14 mouse cellular contexts compared by ENCODE assay signal in genomic region chr7:45819843-45820242, GRCm38 (mm10). TPM values are rescaled to one million over a fixed set of nuclear protein-coding genes. Genes with fewer than 3 reads are reported as not detected.
A peak's percentile ranks its signal among the peaks of the same experiment; 100 is the strongest.
DNase-seq lines count a peak whose midpoint lies in the region; ATAC-seq lines count a peak whose summit lies in the region.
"Had no signal": no experiment of that assay in that cellular context is flagged by ENCODE, and none has a peak within 500 bp of the region (broad histone marks: within the 10 kb centered on the region; RNA-seq: fewer than 3 reads in every experiment).

No protein-coding gene starts in this region.

- peak overlapping the region; percentile 43 for H3K4me2 ChIP-seq in heart, embryonic 14.5 days (ENCODE audit: low read length)
- H3K4me2 ChIP-seq in neural tube, embryonic 11.5 days (ENCODE audit: low read depth), result 0 out of 2 replicates have a peak overlapping the region, but pooled peaks have one; percentile 16
- H3K4me2 ChIP-seq in intestine, embryonic 16.5 days (ENCODE audit: low read depth, low read length), result peak overlapping the region; percentile 32
- peak overlapping the region; percentile 39 for H3K4me2 ChIP-seq in stomach, embryonic 16.5 days (ENCODE audit: low read depth, low read length)

- no peaks in the 10 kb centered on the region for H3K9me3 ChIP-seq in heart, embryonic 14.5 days (ENCODE audit: control insufficient read depth, low read length)
- H3K9me3 ChIP-seq in neural tube, embryonic 11.5 days (ENCODE audit: control insufficient read depth, low read length), result no peaks in the 10 kb centered on the region
- no peaks in the 10 kb centered on the region for H3K9me3 ChIP-seq in intestine, embryonic 16.5 days (ENCODE audit: control insufficient read depth, low read length)
- H3K9me3 ChIP-seq in stomach, embryonic 16.5 days (replicated peaks; ENCODE audit: control insufficient read depth, low read length), result no peaks in the 10 kb centered on the region

- H3K9ac ChIP-seq in heart, embryonic 14.5 days (ENCODE audit: low read length), result no peak overlapping the region
- H3K9ac ChIP-seq in neural tube, embryonic 11.5 days (ENCODE audit: low read length), result 0 out of 2 replicates have a peak overlapping the region, but pooled peaks have one; percentile 14
- H3K9ac ChIP-seq in intestine, embryonic 16.5 days (ENCODE audit: low read depth, low read length), result 0 out of 2 replicates have a peak overlapping the region, but pooled peaks have one; percentile 24
- no peak overlapping the region for H3K9ac ChIP-seq in stomach, embryonic 16.5 days (ENCODE audit: low read length)
- H3K9ac ChIP-seq: liver, embryonic 14.5 days had no signal

- no peak for DNase-seq in heart, postnatal 4 days
- no peak for DNase-seq in neural tube, embryonic 11.5 days (ENCODE audit: low spot score)
- no peak for DNase-seq in neural tube, embryonic 10.5 days (ENCODE audit: extremely low spot score, low spot score)
- DNase-seq in adipocyte (ENCODE audit: low spot score), result no peak
- no peak for DNase-seq in cerebellum, postnatal 25 days
- DNase-seq: cerebellum, adult 11 months; kidney, postnatal 14 days; spleen, adult 18-20 months; thymus, postnatal 4 days had no signal

- peaks cover 6% of the 10 kb centered on the region; the same call in 1 of the 2 replicates for H3K27me3 ChIP-seq in heart, embryonic 14.5 days (ENCODE audit: control insufficient read depth, insufficient read depth, low read length)
- H3K27me3 ChIP-seq in neural tube, embryonic 11.5 days (ENCODE audit: control insufficient read depth, insufficient read depth, low read length), result no peaks in the 10 kb centered on the region
- no peaks in the 10 kb centered on the region for H3K27me3 ChIP-seq in intestine, embryonic 16.5 days (replicated peaks; ENCODE audit: control insufficient read depth, insufficient read depth, low read length)
- no peaks in the 10 kb centered on the region for H3K27me3 ChIP-seq in stomach, embryonic 16.5 days (ENCODE audit: control insufficient read depth, insufficient read depth, low read length)

- WGBS in heart, embryonic 14.5 days, result 5% methylated on average over 25 of the region's 25 CpGs
- 9% methylated on average over 25 of the region's 25 CpGs for WGBS in neural tube, embryonic 11.5 days
- 11% methylated on average over 25 of the region's 25 CpGs for WGBS in intestine, embryonic 16.5 days
- WGBS in stomach, embryonic 16.5 days, result 18% methylated on average over 25 of the region's 25 CpGs

- H3K4me3 ChIP-seq in heart, embryonic 14.5 days (ENCODE audit: control insufficient read depth in 1 of 2, insufficient read depth in 1 of 2, low read depth in 1 of 2, low read length in 2 of 2), result peak overlapping the region; percentile 1 to 12; a peak in 2 of 4 replicates
- no peak overlapping the region for H3K4me3 ChIP-seq in neural tube, embryonic 11.5 days (ENCODE audit: low read depth, low read length)
- no peak overlapping the region for H3K4me3 ChIP-seq in intestine, embryonic 16.5 days (ENCODE audit: low read length)
- peak overlapping the region; percentile 13 for H3K4me3 ChIP-seq in stomach, embryonic 16.5 days (replicated peaks; ENCODE audit: low read length)

- no peak for ATAC-seq in heart, embryonic 14.5 days (ENCODE audit: insufficient number of reproducible peaks, insufficient read depth, low FRiP score, low read depth)
- no peak for ATAC-seq in neural tube, embryonic 11.5 days (ENCODE audit: insufficient read depth, low FRiP score, low TSS enrichment)
- ATAC-seq in intestine, embryonic 16.5 days, result peak; percentile 27; the same call in 1 of the 2 replicates
- no peak for ATAC-seq in stomach, embryonic 16.5 days (ENCODE audit: insufficient read depth, low FRiP score)

- peaks cover 4% of the 10 kb centered on the region in 2 experiments; a peak in 2 of 4 replicates for H3K4me1 ChIP-seq in heart, embryonic 14.5 days (ENCODE audit: control insufficient read depth in 2 of 2, insufficient read depth in 2 of 2, low read length in 2 of 2)
- H3K4me1 ChIP-seq in neural tube, embryonic 11.5 days (ENCODE audit: control insufficient read depth, insufficient read depth, low read length), result peaks cover 4% of the 10 kb centered on the region
- H3K4me1 ChIP-seq in intestine, embryonic 16.5 days (ENCODE audit: control insufficient read depth, insufficient read depth, low read length), result peaks cover 5% of the 10 kb centered on the region
- H3K4me1 ChIP-seq in stomach, embryonic 16.5 days (ENCODE audit: control insufficient read depth, insufficient read depth, low read length), result peaks cover 5% of the 10 kb centered on the region

- H3K27ac ChIP-seq in heart, embryonic 14.5 days (replicated peaks in 1 of 2; ENCODE audit: control insufficient read depth in 1 of 2, insufficient read depth in 1 of 2, low read depth in 2 of 2, low read length in 2 of 2), result no peak overlapping the region
- H3K27ac ChIP-seq in neural tube, embryonic 11.5 days (ENCODE audit: low read depth, low read length), result no peak overlapping the region
- H3K27ac ChIP-seq in intestine, embryonic 16.5 days (ENCODE audit: low read length), result no peak overlapping the region
- no peak overlapping the region for H3K27ac ChIP-seq in stomach, embryonic 16.5 days (ENCODE audit: low read length)
- H3K27ac ChIP-seq: liver, embryonic 14.5 days had no signal

- peaks cover 21% of the 10 kb centered on the region for H3K36me3 ChIP-seq in heart, embryonic 14.5 days (ENCODE audit: control insufficient read depth, insufficient read depth, low read length)
- peaks cover 3% of the 10 kb centered on the region; the same call in 1 of the 2 replicates for H3K36me3 ChIP-seq in neural tube, embryonic 11.5 days (ENCODE audit: control insufficient read depth, insufficient read depth, low read length)
- H3K36me3 ChIP-seq in intestine, embryonic 16.5 days (ENCODE audit: control insufficient read depth, insufficient read depth, low read length), result peaks cover 6% of the 10 kb centered on the region
- H3K36me3 ChIP-seq in stomach, embryonic 16.5 days (ENCODE audit: control insufficient read depth, insufficient read depth, low read length), result peaks cover 6% of the 10 kb centered on the region; the same call in 1 of the 2 replicates

RNA-seq across cellular contexts. Expression of gene Kcnj14, which starts 4.7 kb away (rescaled TPM):
- 0.26 and 0.78 TPM in 2 replicates for polyA plus RNA-seq in heart, embryonic 14.5 days (2014; fragmentation: Nextera tagmentation; extraction: Ambion mirVana)
- under 1 TPM; 0.34 to 0.38 TPM for total RNA-seq in heart, postnatal 4 days (2021)
- 0.88 and 1.4 TPM in 2 replicates for polyA plus RNA-seq in neural tube, embryonic 11.5 days (2014; fragmentation: Nextera tagmentation; extraction: Ambion mirVana)
- 0.65 and 0.78 TPM in 2 replicates for polyA plus RNA-seq in intestine, embryonic 16.5 days (2015; fragmentation: Nextera tagmentation; extraction: Ambion mirVana)
- 0.91 and 0.98 TPM in 2 replicates for polyA plus RNA-seq in stomach, embryonic 16.5 days (2015; fragmentation: Nextera tagmentation; extraction: Ambion mirVana)

RNA-seq across cellular contexts. Expression of gene Cyth2, which starts 5.5 kb away (rescaled TPM):
- polyA plus RNA-seq in heart, embryonic 14.5 days (2014; fragmentation: Nextera tagmentation; extraction: Ambion mirVana), result 88.6 and 89.7 TPM in 2 replicates
- 100 to 1,000 TPM; 105 to 107 TPM for total RNA-seq in heart, postnatal 4 days (2021)
- 223 and 239 TPM in 2 replicates for polyA plus RNA-seq in neural tube, embryonic 11.5 days (2014; fragmentation: Nextera tagmentation; extraction: Ambion mirVana)
- 77.1 and 78.2 TPM in 2 replicates for polyA plus RNA-seq in intestine, embryonic 16.5 days (2015; fragmentation: Nextera tagmentation; extraction: Ambion mirVana)
- polyA plus RNA-seq in stomach, embryonic 16.5 days (2015; fragmentation: Nextera tagmentation; extraction: Ambion mirVana), result 75.6 and 82.6 TPM in 2 replicates

RNA-seq across cellular contexts. Expression of gene Grwd1, which starts 10.9 kb away (rescaled TPM):
- polyA plus RNA-seq in heart, embryonic 14.5 days (2014; fragmentation: Nextera tagmentation; extraction: Ambion mirVana), result 33.5 and 36.2 TPM in 2 replicates
- 10 to 100 TPM; 19.3 to 19.9 TPM for total RNA-seq in heart, postnatal 4 days (2021)
- 69.8 and 76.5 TPM in 2 replicates for polyA plus RNA-seq in neural tube, embryonic 11.5 days (2014; fragmentation: Nextera tagmentation; extraction: Ambion mirVana)
- polyA plus RNA-seq in intestine, embryonic 16.5 days (2015; fragmentation: Nextera tagmentation; extraction: Ambion mirVana), result 57.0 and 63.0 TPM in 2 replicates
- 50.3 and 53.7 TPM in 2 replicates for polyA plus RNA-seq in stomach, embryonic 16.5 days (2015; fragmentation: Nextera tagmentation; extraction: Ambion mirVana)

RNA-seq across cellular contexts. Expression of gene Sult2b1, which starts 35.4 kb away (rescaled TPM):
- polyA plus RNA-seq in heart, embryonic 14.5 days (2014; fragmentation: Nextera tagmentation; extraction: Ambion mirVana), result 0.30 and 0.81 TPM in 2 replicates
- total RNA-seq in heart, postnatal 4 days (2021), result not detected
- polyA plus RNA-seq in neural tube, embryonic 11.5 days (2014; fragmentation: Nextera tagmentation; extraction: Ambion mirVana), result 1.1 and 1.8 TPM in 2 replicates
- polyA plus RNA-seq in intestine, embryonic 16.5 days (2015; fragmentation: Nextera tagmentation; extraction: Ambion mirVana), result 3.9 and 4.8 TPM in 2 replicates
- 32.7 and 46.5 TPM in 2 replicates for polyA plus RNA-seq in stomach, embryonic 16.5 days (2015; fragmentation: Nextera tagmentation; extraction: Ambion mirVana)
- total RNA-seq: neutrophil, adult 5-6 weeks had no signal

RNA-seq across cellular contexts. Expression of gene Lmtk3, which starts 36.3 kb away (rescaled TPM):
- 0.31 and 1.1 TPM in 2 replicates for polyA plus RNA-seq in heart, embryonic 14.5 days (2014; fragmentation: Nextera tagmentation; extraction: Ambion mirVana)
- under 1 TPM; 0.10 to 0.16 TPM for total RNA-seq in heart, postnatal 4 days (2021)
- polyA plus RNA-seq in neural tube, embryonic 11.5 days (2014; fragmentation: Nextera tagmentation; extraction: Ambion mirVana), result 3.8 and 4.3 TPM in 2 replicates
- 0.47 and 0.51 TPM in 2 replicates for polyA plus RNA-seq in intestine, embryonic 16.5 days (2015; fragmentation: Nextera tagmentation; extraction: Ambion mirVana)
- polyA plus RNA-seq in stomach, embryonic 16.5 days (2015; fragmentation: Nextera tagmentation; extraction: Ambion mirVana), result 0.53 and 0.99 TPM in 2 replicates
- total RNA-seq: neutrophil, adult 5-6 weeks had no signal

Comparison
In these comparisons a context has a peak if more than half of its experiments do, and no peak if none do; other contexts are left out.
1. H3K4me3 ChIP-seq: peak in heart, embryonic 14.5 days (2 of 2) and stomach, embryonic 16.5 days (single experiment); none in neural tube, embryonic 11.5 days (single experiment) and intestine, embryonic 16.5 days (single experiment).
2. H3K9ac ChIP-seq: peak in neural tube, embryonic 11.5 days (single experiment) and intestine, embryonic 16.5 days (single experiment); none in heart, embryonic 14.5 days (single experiment) and stomach, embryonic 16.5 days (single experiment).
3. Peak in every context shown above with its lines, with median percentiles within 50 percentile points of each other: H3K4me2 ChIP-seq.